Mouse (Mus musculus) hindbrain, embryonic 16.5 days (tissue): ENCODE data around the gene Atg7. TPM values are rescaled to one million over a fixed set of nuclear protein-coding genes. Genes with fewer than 3 reads are reported as not detected.

Source experiments
- ATAC-seq: fragments of 200-750 bp; cut with Nextera tagmentation; 2 replicates; pipeline ENCODE4 v1.8.0; 2017; ENCODE audit warnings: moderate TSS enrichment, moderate library complexity
- H3K27ac ChIP-seq: fragments of 300-500 bp; sonication (generic); 2 replicates; pipeline ENCODE4 v1.5.1; 2014; ENCODE audit warnings: low read depth, mild to moderate bottlenecking, control low read depth, low read length, moderate library complexity
- H3K27me3 ChIP-seq: fragments of 300-500 bp; sonication (generic); replicated peaks from 2 replicates; pipeline ENCODE4 v1.6.1; 2014; ENCODE audit warnings: low read length; ENCODE audit not compliant: control insufficient read depth, insufficient read depth
- H3K36me3 ChIP-seq: fragments of 300-500 bp; sonication (generic); 2 replicates; pipeline ENCODE4 v1.6.1; 2014; ENCODE audit warnings: mild to moderate bottlenecking, low read length, moderate library complexity, mixed read lengths; ENCODE audit not compliant: control insufficient read depth, insufficient read depth
- H3K4me1 ChIP-seq: fragments of 300-500 bp; sonication (generic); 2 replicates; pipeline ENCODE4 v1.6.1; 2014; ENCODE audit warnings: low read depth, low read length; ENCODE audit not compliant: control insufficient read depth, insufficient read depth
- H3K4me2 ChIP-seq: fragments of 300-500 bp; sonication (generic); 2 replicates; pipeline ENCODE4 v1.6.1; 2014; ENCODE audit warnings: mild to moderate bottlenecking, low read length, control low read depth, moderate library complexity
- H3K4me3 ChIP-seq: fragments of 300-500 bp; sonication (generic); 2 replicates; pipeline ENCODE4 v1.5.1; 2014; ENCODE audit warnings: mild to moderate bottlenecking, low read length, control low read depth, moderate library complexity
- H3K9ac ChIP-seq: fragments of 300-500 bp; sonication (generic); 2 replicates; pipeline ENCODE4 v1.6.1; 2014; ENCODE audit warnings: low read depth, mild to moderate bottlenecking, control low read depth, low read length, moderate library complexity
- H3K9me3 ChIP-seq: fragments of 300-500 bp; sonication (generic); 2 replicates; pipeline ENCODE4 v1.6.1; 2014; ENCODE audit warnings: mild to moderate bottlenecking, low read length, moderate library complexity; ENCODE audit not compliant: control insufficient read depth
- WGBS: fragments of 180-500 bp; shearing (Covaris S2); extraction: QIAGEN DNeasy Blood & Tissue Kit; methylation state at CpG from one replicate; pipeline ENCODE4 v1.1.7; 2014; 5-methylcytosine and 5-hydroxymethylcytosine counted together
- polyA plus RNA-seq: library from polyadenylated mRNA; unstranded; fragments of >200 nt; fragmentation: Nextera tagmentation; extraction: Ambion mirVana; gene quantifications from 2 replicates; pipeline ENCODE4 v1.2.1, GENCODE M21; 2015

Gene Atg7
- polyA plus RNA-seq, 1 experiment from 2014 or later = 18.0 TPM

- H3K4me1 ChIP-seq = peaks cover 17% of the 10 kb centered on the region
- no peak overlapping the region for H3K9ac ChIP-seq
- H3K27me3 ChIP-seq = no peaks in the 10 kb centered on the region
- no peaks in the 10 kb centered on the region for H3K9me3 ChIP-seq
- H3K4me2 ChIP-seq = no peak overlapping the region
- H3K36me3 ChIP-seq = no peaks in the 10 kb centered on the region
- no peak overlapping the region for H3K4me3 ChIP-seq
- no peak overlapping the region for H3K27ac ChIP-seq
- 94% methylated on average over 6 of the region's 6 CpGs for WGBS
- no peak for ATAC-seq
These were observed 264.6 kb downstream of the Atg7 start for GRCm38 (mm10) chr6:114907459-114907858.

GRCm38 (mm10) chr6:114909801-114910200, 266.9 kb downstream of the Atg7 start:
- Histone ChIP-seq H3K4me1 (peaks cover 26% of the 10 kb centered on the region), H3K27me3 (no peaks in the 10 kb centered on the region), H3K4me2 (no peak overlapping the region), H3K4me3 (no peak overlapping the region), H3K9ac (no peak overlapping the region), H3K36me3 (no peaks in the 10 kb centered on the region), H3K27ac (no peak overlapping the region), H3K9me3 (no peaks in the 10 kb centered on the region)
- ATAC-seq = no peak
- 92% methylated on average over 7 of the region's 7 CpGs for WGBS

Other genes with a start within 250 kb of the Atg7 start
- gene Hrh1, start 245.2 kb upstream of the Atg7 start, polyA plus RNA-seq = 1.5 and 1.9 TPM in 2 replicates